Mouse (Mus musculus): ENCODE measurements around the gene Itpk1. TPM values are rescaled to one million over a fixed set of nuclear protein-coding genes. Genes with fewer than 3 reads are reported as not detected.
A peak's percentile ranks its signal among the peaks of the same experiment; 100 is the strongest.

Gene Itpk1
- polyA plus RNA-seq, 1 experiment from 2014 or later: 4.8 TPM

DNA sequence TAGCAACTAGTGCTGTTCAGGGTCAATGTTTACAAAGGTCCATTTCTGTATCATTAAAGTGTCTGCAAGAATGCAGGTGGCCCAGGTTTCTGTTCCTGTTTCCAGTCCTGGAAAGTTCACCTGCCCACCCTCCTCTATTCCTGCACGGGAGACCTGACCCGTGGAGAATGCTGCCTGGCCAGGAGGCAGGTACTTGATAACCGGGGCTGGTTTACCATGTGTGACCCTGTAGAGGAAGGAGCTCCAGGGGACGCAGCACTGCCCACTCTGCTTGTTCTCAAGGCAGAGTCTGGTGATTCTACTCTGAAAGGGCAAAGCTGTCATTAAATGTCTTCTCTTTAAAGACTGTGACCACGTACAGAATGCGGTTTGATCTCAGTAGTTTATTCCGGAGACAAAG is 136.5 kb downstream of the Itpk1 start:
- H3K4me1 ChIP-seq (replicated peaks): 0 out of 2 replicates have a peak, but pooled peaks cover 4% of the 10 kb centered on the region
- no peak overlapping the region for H3K9ac ChIP-seq
- no peaks in the 10 kb centered on the region for H3K36me3 ChIP-seq
- no peak overlapping the region for H3K27ac ChIP-seq
- no peak overlapping the region for H3K4me2 ChIP-seq
- H3K4me3 ChIP-seq: no peak overlapping the region
- 68% methylated on average over 7 of the region's 7 CpGs for WGBS
- ATAC-seq (replicated peaks; ENCODE audit: insufficient number of reproducible peaks, insufficient read depth, low FRiP score, low read depth): no peak
- no peaks in the 10 kb centered on the region for H3K9me3 ChIP-seq (replicated peaks)
- H3K27me3 ChIP-seq: peaks cover 4% of the 10 kb centered on the region; the same call in 1 of the 2 replicates

DNA sequence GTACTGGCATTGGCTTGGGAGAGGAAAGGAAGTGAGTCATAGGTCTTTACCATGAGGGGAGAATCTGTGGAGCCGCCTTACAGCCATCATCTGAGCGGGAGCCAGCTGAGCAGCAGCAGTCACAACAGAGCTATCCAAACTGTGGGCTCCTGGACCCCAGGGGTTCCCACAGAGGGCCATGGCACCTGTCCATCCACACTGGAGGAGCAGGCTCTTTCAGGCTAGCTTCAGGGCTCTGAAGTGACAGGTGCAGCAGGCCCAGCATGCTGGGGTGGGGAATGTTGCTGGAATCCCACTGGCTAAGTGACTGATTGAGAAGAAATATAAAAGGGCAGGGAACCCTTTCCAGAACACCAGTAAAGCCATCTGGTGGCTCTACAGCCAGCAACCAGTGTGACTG is 137.8 kb downstream of the Itpk1 start:
- Histone ChIP-seq H3K27me3 (peaks cover 10% of the 10 kb centered on the region; the same call in 1 of the 2 replicates), H3K9ac (no peak overlapping the region), H3K4me2 (no peak overlapping the region), H3K36me3 (no peaks in the 10 kb centered on the region), H3K27ac (no peak overlapping the region), H3K9me3 (replicated peaks) (no peaks in the 10 kb centered on the region), H3K4me3 (no peak overlapping the region), H3K4me1 (replicated peaks) (no peaks in the 10 kb centered on the region)
- no peak for ATAC-seq (replicated peaks; ENCODE audit: insufficient number of reproducible peaks, insufficient read depth, low FRiP score, low read depth)
- WGBS: 59% methylated on average over 2 of the region's 2 CpGs

DNA sequence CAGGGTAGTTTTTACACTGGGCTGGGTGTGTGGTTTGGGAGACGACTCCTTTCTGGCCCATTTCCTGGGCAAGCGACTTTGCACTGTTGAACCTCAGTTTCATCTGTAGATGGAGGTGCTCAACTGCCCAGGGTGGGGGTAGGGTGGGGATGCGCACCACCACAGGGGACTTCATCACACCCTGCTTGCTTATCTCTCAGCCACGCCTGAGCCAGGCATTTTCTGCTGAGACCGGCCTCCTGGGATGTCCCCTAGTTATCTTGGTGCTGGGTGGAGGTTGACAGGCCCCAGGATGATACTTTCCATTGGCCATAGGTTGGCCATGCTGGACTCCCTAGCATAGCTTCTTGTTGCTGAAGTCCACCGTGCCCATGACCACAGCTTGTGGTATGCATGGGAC is 139.6 kb downstream of the Itpk1 start:
- H3K36me3 ChIP-seq: no peaks in the 10 kb centered on the region
- WGBS: 50% methylated on average over 6 of the region's 6 CpGs
- ATAC-seq (replicated peaks; ENCODE audit: insufficient number of reproducible peaks, insufficient read depth, low FRiP score, low read depth): no peak
- H3K4me3 ChIP-seq: no peak overlapping the region
- no peak overlapping the region for H3K27ac ChIP-seq
- peaks cover 10% of the 10 kb centered on the region; the same call in 1 of the 2 replicates for H3K27me3 ChIP-seq
- no peak overlapping the region for H3K4me2 ChIP-seq
- no peak overlapping the region for H3K9ac ChIP-seq
- H3K9me3 ChIP-seq (replicated peaks): no peaks in the 10 kb centered on the region
- no peaks in the 10 kb centered on the region for H3K4me1 ChIP-seq (replicated peaks)

DNA sequence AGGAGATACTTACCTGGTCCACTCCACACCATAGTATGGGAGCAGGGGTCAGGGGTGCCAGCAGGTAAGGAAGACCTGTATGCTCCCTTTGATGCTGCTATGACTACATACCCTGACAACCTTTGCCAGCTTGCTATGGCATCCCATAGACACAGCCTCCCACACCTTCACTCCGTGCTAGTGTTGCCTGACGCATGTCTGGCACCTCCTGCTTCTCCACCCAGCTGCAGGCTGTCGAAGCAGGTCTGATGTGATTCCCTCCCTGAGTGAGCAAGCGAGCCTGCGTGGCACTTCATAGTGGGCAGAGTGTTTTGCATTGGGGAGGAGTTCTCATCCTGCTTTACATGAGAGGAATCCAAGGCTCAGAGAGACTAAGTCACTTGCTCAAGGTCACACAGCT is 147.4 kb downstream of the Itpk1 start:
- no peak for ATAC-seq (replicated peaks; ENCODE audit: insufficient number of reproducible peaks, insufficient read depth, low FRiP score, low read depth)

DNA sequence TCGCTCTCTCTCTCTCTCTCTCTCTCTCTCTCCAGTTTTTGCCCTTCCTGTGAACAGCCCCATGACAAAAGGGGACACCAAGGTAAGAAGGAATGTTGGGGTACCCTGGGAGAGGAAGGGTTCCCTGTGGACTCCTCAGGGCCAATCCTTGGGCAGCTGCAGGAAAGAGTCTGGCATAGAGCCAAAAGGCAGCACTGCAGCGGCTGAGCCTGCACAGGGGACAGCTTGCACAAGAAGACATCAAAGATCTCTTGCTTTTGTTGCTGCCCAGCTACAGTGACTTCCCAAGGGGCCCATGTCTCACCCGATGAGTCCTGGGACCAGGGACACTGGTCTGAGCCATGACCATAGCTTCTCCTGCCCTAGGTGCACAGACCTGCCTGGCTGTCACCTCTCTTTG is 148.9 kb downstream of the Itpk1 start:
- H3K9ac ChIP-seq: no peak overlapping the region
- H3K36me3 ChIP-seq: no peaks in the 10 kb centered on the region
- ATAC-seq (replicated peaks; ENCODE audit: insufficient number of reproducible peaks, insufficient read depth, low FRiP score, low read depth): no peak
- no peaks in the 10 kb centered on the region for H3K9me3 ChIP-seq (replicated peaks)
- no peak overlapping the region for H3K4me3 ChIP-seq
- H3K4me2 ChIP-seq: no peak overlapping the region
- peaks cover 60% of the 10 kb centered on the region for H3K27me3 ChIP-seq
- no peak overlapping the region for H3K27ac ChIP-seq
- WGBS: 54% methylated on average over 3 of the region's 3 CpGs
- 0 out of 2 replicates have a peak, but pooled peaks cover 4% of the 10 kb centered on the region for H3K4me1 ChIP-seq (replicated peaks)

More for the DNA sequence above, 147.4 kb downstream of the Itpk1 start:
- 70% methylated on average over 5 of the region's 5 CpGs for WGBS
- Histone ChIP-seq H3K36me3 (no peaks in the 10 kb centered on the region), H3K4me3 (no peak overlapping the region), H3K4me1 (replicated peaks) (0 out of 2 replicates have a peak, but pooled peaks cover 4% of the 10 kb centered on the region), H3K4me2 (no peak overlapping the region), H3K9me3 (replicated peaks) (no peaks in the 10 kb centered on the region), H3K27ac (no peak overlapping the region), H3K27me3 (peaks cover 47% of the 10 kb centered on the region), H3K9ac (no peak overlapping the region)

DNA sequence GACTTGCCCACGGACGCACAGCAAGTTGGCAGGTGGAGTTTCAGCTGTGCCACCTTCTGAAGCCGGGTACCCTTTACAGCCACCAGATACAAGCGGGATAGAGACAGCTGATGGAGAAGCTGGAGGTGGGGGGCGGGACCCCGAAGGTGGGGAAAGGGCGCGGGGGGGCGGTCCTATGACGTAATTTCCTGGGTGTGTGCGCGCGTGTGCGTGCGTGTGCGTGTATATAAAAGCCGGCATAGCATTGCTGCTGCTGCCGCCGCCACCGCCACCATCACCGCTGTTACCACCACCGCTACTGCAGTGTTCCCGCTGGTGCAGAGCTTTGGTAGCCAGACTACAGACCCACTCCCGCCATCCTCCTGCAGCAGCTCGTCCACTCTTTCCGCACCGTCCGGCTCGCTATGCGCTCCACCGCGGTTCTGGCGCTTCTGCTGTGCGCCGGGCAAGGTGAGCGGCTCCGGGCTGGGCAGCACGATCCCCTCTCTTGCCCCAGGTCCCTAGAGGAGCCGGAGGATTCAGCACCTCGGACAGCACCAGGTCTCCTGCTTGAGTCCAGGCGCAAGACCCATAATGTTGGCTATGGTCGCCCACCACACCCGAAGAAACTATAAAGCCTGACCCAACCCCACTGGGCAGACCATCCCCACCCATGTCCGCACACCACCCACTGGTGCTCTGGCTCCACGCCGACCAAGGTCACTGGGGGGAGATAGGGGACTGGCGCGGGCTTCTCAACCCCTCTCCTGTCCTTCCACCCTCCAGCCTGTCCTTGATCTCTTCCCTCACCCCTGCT is 149.8 kb downstream of the Itpk1 start, which contains the start of gene Chga:
TSS of gene Chga (plus strand) at position 249 of the 796 bp plus-strand sequence.
- peak within 1 kb of the TSS; percentile 44 for H3K4me2 ChIP-seq
- H3K4me3 ChIP-seq: peak within 1 kb of the TSS; percentile 21; the same call in 1 of the 2 replicates
- H3K27me3 ChIP-seq: peaks cover 66% of the 10 kb centered on the region

DNA sequence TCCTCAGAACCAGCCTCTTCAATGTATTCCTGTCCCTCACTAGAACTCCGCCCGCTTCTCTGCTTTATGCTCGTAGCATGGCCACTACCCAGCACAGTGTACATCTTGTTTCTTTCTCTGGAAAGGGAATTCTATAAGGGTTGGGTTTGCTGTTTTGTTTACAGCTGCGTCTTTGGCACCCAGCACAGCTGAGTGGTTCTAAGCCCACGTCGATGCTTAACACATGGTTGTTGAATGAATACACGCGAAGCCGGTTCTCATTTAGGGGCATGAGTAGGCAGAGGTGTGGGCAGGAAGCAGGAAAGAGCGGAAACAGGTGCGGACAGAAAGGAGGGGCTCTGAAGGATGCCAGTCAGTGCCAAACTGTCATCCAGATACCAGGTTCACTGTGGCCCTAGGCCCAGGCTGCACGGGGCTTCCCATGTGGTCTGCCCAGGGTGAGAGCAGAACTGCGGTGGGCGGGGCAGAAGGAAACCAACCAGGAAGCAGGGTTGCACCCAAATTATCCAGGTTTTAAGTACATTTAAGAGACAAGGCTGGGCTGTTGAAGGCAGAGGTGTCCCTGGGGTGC is 150.9 kb downstream of the Itpk1 start:
- Histone ChIP-seq H3K4me3 (no peak overlapping the region), H3K9ac (no peak overlapping the region), H3K27ac (no peak overlapping the region), H3K27me3 (peaks cover 67% of the 10 kb centered on the region), H3K4me1 (replicated peaks) (0 out of 2 replicates have a peak, but pooled peaks cover 4% of the 10 kb centered on the region), H3K9me3 (replicated peaks) (no peaks in the 10 kb centered on the region), H3K4me2 (no peak overlapping the region), H3K36me3 (no peaks in the 10 kb centered on the region)
- ATAC-seq (replicated peaks; ENCODE audit: insufficient number of reproducible peaks, insufficient read depth, low FRiP score, low read depth): no peak
- WGBS: 69% methylated on average over 14 of the region's 14 CpGs

More for the DNA sequence above, 149.8 kb downstream of the Itpk1 start, which contains the start of gene Chga:
- H3K9me3 ChIP-seq (replicated peaks): no peaks in the 10 kb centered on the region
- H3K9ac ChIP-seq: no peak within 1 kb of the TSS
- ATAC-seq (replicated peaks; ENCODE audit: insufficient number of reproducible peaks, insufficient read depth, low FRiP score, low read depth): 0 out of 2 replicates have a peak, but pooled peaks have one; percentile 16
- no peaks in the 10 kb centered on the region for H3K36me3 ChIP-seq
- H3K4me1 ChIP-seq (replicated peaks): 0 out of 2 replicates have a peak, but pooled peaks cover 4% of the 10 kb centered on the region
- no peak within 1 kb of the TSS for H3K27ac ChIP-seq
- WGBS: 3% methylated on average over 48 of the region's 48 CpGs

DNA sequence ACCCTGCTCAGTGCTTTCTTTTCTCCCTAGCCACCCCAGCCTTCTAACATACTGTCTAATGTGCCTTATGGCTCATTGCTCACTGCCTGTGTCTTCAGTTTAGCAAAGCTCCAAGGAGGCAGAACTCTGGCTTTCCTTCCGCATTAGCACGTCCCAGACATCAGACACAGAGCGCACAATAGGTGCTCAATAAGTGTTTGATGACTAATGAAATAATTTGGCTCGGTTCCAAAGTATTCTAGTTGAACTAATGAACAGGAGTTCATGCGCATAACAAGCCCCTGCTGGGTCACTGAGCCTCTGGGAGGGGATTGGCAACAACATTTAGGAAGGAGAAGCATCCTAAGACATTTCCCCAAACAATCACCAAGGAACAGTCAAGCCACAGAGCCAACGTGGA is 152.7 kb downstream of the Itpk1 start:
- no peak overlapping the region for H3K27ac ChIP-seq
- H3K36me3 ChIP-seq: no peaks in the 10 kb centered on the region
- WGBS: 63% methylated on average over 6 of the region's 6 CpGs
- ATAC-seq (replicated peaks; ENCODE audit: insufficient number of reproducible peaks, insufficient read depth, low FRiP score, low read depth): no peak
- H3K27me3 ChIP-seq: peaks cover 61% of the 10 kb centered on the region
- 0 out of 2 replicates have a peak, but pooled peaks cover 4% of the 10 kb centered on the region for H3K4me1 ChIP-seq (replicated peaks)
- H3K4me3 ChIP-seq: no peak overlapping the region
- no peak overlapping the region for H3K4me2 ChIP-seq
- H3K9ac ChIP-seq: no peak overlapping the region
- H3K9me3 ChIP-seq (replicated peaks): no peaks in the 10 kb centered on the region

DNA sequence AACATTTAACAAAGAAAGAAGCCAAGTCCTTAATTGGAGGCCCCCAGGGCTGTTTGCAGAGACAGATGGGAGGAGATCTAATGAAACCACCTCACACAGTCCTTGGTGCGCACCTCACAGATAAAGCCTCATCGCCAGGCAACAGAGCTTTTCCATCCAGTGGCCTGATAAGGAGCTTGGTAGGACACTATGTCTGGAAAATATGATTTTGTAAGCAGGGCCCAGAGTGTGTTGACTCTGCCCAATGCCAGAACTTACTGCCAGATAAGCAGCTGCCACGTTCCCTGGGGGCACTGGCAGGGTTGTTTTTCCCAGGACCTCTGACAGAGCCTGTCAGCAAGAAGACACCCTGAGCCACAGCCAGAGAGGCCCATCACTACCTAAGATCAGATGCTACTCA is 153.5 kb downstream of the Itpk1 start:
- H3K27me3 ChIP-seq: peaks cover 60% of the 10 kb centered on the region
- no peak for ATAC-seq (replicated peaks; ENCODE audit: insufficient number of reproducible peaks, insufficient read depth, low FRiP score, low read depth)
- no peak overlapping the region for H3K4me2 ChIP-seq
- H3K4me3 ChIP-seq: no peak overlapping the region
- H3K9me3 ChIP-seq (replicated peaks): no peaks in the 10 kb centered on the region
- H3K36me3 ChIP-seq: no peaks in the 10 kb centered on the region
- H3K4me1 ChIP-seq (replicated peaks): 0 out of 2 replicates have a peak, but pooled peaks cover 4% of the 10 kb centered on the region
- H3K9ac ChIP-seq: no peak overlapping the region
- no peak overlapping the region for H3K27ac ChIP-seq
- WGBS: 69% methylated on average over 3 of the region's 3 CpGs

DNA sequence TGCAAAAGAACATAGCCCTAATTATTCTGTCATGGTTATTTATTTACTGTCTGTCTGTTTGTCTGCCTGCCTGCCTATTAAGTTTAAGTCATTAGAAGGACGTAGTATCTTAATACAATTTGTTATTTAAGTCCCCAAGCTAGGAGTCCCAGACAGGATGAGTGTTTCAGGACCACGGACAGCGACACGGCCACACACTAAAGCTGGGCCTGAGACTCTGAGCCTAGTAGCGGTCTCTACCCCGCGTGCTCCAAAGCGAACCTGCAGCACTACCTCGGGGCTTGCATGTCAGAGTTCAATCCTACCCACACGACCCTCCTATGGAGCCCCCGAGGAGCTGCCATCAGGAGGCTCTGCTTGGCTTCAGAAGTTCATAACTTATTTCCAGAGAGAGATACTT is 154.2 kb downstream of the Itpk1 start:
- Histone ChIP-seq H3K4me3 (no peak overlapping the region), H3K4me1 (replicated peaks) (0 out of 2 replicates have a peak, but pooled peaks cover 4% of the 10 kb centered on the region), H3K27me3 (peaks cover 53% of the 10 kb centered on the region), H3K27ac (no peak overlapping the region), H3K4me2 (no peak overlapping the region), H3K9ac (no peak overlapping the region), H3K9me3 (replicated peaks) (no peaks in the 10 kb centered on the region), H3K36me3 (no peaks in the 10 kb centered on the region)
- 4% methylated on average over 11 of the region's 11 CpGs for WGBS
- no peak for ATAC-seq (replicated peaks; ENCODE audit: insufficient number of reproducible peaks, insufficient read depth, low FRiP score, low read depth)

DNA sequence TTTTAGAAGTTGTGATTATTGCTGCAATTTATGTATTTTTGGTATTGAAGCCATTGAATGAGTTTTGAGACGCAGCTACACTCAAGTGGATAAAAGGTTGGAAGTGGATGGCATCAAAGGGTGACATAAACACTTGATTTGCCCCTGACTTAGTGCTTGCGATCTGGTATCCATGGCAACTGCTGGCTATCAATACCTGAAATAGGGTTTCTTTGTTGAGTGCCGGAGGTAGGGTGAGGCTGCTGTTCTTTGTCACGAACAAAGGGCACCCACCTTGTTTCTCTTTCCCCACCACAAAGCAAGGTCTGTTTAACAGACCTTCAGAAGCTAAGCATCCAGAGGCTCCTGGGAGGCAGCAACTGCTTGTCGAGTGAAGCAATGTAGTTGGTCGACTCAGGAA is 159.6 kb downstream of the Itpk1 start:
- no peak for ATAC-seq (replicated peaks; ENCODE audit: insufficient number of reproducible peaks, insufficient read depth, low FRiP score, low read depth)
- Histone ChIP-seq H3K27me3 (peaks cover 7% of the 10 kb centered on the region; the same call in 1 of the 2 replicates), H3K9me3 (replicated peaks) (no peaks in the 10 kb centered on the region), H3K4me3 (no peak overlapping the region), H3K4me2 (no peak overlapping the region), H3K36me3 (no peaks in the 10 kb centered on the region), H3K9ac (no peak overlapping the region), H3K4me1 (replicated peaks) (no peaks in the 10 kb centered on the region), H3K27ac (no peak overlapping the region)
- 58% methylated on average over 6 of the region's 6 CpGs for WGBS
